Mouse (Mus musculus) T-helper 2 cell (primary cell): ENCODE measurements at regions not wholly inside any gene's neighbourhood (a gene's known extent, or its start where the extent isn't known, plus 50 kb on each side); places are given as distances from the start of the nearest gene placed in this dataset.

ENCODE experiments used
- in situ Hi-C: fragments of 300-600 bp; cut with MboI, MseI; formaldehyde crosslinking; loops from one replicate; pipeline ENCODE4 v1.15.1; 2025; ENCODE audit warnings: high pct_unique_total_duplicates

DNA sequence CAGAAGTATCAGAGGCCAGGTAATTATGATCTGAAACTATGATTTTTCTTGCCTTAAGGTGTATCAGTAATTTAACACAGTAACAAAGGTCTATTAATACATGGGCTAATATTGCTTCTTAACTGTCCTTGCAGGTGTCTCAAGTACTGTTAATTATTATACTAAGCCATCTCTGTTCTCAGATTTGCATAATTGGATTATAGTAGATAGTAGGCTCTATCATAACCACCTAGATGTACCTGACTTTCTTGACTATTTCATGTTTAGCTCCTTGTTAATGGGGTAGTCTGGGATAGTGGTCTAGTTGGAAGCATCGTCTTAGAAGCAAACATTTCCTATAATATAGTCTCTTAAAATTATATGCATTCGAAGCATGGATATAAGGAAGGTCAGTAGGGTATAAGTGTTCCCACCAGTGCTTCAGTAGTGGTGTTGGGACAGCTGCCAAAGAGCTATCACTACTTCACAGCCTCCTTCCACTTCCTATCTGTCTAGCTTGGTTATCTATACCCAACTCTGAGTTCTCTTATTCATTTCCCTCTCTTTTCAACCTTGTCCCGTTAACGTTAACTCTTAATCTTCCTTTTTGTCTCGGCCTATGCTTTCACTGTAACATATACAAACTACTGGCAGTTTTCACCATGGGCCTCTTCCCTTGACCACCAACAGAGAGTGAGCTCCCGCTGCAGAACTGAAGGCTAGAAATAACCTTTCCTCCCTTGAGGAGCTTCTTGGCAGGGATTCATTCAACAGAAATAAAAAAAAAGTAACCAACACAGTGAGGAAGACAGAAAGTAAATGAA, 630.9 kb upstream of the Lcorl start:
- in situ Hi-C loops, result no loop called here

DNA sequence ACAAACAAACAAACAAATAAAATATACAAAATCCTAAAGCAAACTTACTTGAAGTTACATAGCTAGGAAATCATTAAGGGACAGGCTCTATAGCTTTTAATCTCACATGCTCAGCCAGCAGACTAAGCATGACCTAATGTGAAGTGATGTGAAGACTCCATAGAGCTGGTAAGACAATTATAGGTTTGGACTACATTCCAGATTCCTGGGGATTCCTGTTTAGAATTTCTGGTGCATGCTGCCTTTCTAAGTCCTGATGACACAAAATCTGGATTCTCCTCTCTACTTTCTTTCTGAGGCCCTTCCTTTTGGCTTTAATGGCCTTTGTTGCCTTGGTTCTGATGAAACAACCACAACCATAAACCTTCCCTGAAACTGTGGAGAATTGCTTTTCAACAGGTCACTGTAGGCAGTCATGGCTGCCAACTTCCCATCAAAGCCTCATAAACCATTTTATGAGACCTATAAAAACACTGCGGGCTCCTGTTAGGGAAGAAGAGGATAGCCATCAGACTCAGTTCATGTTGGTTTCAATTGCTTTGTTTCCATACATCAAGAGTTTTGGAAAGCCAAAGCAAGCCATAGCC, 629.4 kb upstream of the Lcorl start:
- in situ Hi-C loops, result no loop called here

DNA sequence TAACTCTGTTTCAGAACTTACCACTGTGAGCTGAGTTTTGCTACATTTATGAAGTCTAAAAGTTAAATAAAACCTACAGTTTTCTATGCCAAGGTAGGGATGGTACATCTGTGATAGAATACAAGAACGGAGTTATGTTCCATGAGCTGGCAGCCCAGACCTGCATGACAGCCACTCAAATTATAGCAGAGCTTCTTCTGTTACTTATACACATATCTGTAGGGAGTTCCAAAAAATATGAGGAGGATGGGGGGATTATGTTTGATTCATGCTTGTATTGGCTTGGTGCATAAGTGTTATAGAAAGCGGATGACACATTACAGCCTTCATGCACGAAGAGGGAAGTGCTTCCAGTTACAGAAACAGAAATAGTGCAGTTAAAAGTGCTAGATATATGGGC, 598.9 kb upstream of the Lcorl start:
- in situ Hi-C loops, result no loop called here

DNA sequence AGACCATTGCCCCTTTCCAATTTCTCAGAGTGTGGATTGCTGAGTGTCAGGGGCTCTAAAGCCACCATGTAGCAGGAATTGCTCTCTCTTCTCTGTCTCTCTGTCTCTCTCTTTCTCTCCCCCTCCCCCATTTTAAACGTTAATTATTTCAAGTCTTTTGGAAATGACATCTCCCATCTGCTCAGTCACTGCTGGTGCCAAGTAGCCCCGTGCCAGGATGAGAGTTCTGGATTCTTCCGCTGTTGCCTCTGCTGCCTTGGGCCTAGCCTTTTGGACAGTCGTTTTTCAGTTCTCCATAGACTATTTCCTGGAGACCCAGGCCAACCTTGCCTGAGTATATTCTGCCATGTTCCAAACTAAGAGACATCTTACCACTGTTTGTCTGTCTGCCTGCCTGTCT, 590.9 kb upstream of the Lcorl start:
- in situ Hi-C loops, result no loop called here

DNA sequence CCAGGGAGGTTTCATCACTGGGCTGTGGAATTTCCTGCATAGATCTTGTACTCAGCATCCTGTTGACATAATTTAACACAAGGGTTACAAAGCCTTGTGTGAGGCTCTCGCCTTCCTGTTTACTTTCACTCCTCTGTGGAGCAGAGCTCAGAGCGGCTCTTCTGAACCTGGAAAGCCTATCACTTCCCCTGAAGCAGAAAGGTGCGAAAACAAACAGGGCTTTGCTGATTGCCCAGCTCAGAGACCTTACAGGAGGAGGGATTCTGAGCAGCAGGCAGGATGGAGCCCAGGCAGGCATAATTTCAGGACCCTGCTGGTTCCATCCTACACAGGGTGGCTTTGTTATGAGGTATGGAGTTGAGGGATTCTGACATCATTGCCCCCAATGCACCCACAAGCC, 588.4 kb upstream of the Lcorl start:
- in situ Hi-C loops, result no loop called here

DNA sequence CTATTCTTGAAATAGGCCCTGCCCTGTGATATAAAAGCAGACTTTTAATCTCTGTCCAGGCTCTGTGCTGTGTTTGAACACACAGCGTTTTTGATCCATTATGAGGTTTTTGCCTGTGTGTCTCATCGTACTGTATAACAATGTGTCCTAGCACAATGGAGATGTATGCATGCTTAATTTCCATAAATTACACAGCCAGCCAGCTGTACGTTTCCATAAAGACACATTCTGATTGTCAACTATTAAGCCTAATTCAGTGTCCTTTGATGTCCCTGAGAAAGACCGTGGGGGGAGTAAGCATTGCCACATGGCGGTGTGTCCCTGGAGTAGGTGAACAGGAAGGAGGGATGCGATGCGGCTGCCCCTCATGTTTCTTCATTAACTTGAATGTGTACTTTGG, 587.7 kb upstream of the Lcorl start:
- in situ Hi-C loops, result no loop called here

DNA sequence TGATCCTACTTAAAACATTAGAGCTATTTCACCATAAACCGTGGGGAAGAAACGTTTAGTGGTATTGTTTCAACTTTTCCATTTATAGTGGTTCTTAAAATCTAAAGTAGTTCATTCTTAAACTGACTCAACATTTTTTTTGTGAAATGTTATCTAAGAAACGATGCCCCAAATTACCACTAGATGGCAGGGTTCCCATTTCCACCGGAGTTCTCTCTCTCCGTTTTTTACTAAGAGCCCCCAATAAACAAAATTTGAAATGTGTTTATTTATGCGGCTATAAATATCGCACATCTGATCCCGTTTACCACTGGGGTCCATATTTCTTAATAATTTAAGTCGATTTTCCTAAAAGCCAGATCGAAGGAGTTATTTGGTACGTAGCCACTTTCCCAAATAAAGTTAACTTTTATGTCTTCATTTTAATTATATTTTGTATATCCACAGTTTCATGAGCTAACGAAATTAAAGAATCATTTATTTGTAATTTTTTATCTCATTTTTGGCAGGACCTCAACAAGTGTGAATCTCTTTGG, 586.5 kb upstream of the Lcorl start:
- in situ Hi-C loops, result no loop called here

DNA sequence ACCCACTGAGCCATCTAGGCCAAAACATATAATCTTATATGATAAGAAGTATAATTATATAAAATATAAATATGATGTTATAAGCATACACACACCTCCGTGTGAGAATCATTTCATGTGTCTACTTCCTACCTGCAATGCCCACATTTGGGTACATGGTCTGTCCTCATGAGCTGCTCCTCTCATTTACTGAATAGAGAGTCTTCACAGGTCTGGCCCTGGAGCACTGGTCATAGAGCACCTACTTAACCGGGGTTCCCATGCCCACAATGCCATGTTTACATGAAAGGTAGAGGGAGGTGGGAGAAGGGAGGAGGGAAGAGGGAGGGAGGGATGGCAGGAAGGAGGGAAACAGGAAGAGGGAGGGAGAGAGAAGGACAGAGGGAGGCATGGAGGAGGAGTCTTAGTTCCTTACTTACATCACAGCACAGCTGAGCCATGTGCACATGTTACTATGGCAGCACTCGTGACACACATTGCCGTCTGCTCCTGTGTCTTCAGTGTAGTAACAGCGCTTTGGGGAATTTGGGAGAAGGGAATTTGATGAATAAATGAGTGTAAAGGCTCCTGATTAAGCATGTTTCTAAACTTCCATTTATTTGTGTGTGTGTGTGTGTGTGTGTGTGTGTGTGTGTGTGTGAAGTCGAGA, 585.3 kb upstream of the Lcorl start:
- in situ Hi-C loops, result no loop called here

DNA sequence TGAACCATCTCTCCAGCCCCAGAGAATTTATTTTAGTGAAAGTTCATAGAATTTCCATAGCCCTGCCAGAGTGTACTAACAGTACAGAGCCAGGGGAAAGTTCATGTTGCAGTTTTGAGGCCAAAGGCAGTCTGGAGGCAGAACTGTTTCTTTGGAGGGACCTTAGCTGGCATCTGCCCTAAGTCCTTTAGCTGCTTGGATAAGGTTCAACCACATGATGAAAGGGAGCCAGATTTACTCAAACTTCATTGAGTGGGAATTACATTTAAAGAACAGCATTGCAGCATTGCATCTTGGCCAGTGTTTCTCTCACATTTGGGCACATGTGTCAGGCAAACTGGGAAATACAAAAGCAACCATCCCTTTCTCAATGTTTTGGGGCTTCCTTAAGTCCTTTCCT, 584.3 kb upstream of the Lcorl start:
- in situ Hi-C loops, result no loop called here

DNA sequence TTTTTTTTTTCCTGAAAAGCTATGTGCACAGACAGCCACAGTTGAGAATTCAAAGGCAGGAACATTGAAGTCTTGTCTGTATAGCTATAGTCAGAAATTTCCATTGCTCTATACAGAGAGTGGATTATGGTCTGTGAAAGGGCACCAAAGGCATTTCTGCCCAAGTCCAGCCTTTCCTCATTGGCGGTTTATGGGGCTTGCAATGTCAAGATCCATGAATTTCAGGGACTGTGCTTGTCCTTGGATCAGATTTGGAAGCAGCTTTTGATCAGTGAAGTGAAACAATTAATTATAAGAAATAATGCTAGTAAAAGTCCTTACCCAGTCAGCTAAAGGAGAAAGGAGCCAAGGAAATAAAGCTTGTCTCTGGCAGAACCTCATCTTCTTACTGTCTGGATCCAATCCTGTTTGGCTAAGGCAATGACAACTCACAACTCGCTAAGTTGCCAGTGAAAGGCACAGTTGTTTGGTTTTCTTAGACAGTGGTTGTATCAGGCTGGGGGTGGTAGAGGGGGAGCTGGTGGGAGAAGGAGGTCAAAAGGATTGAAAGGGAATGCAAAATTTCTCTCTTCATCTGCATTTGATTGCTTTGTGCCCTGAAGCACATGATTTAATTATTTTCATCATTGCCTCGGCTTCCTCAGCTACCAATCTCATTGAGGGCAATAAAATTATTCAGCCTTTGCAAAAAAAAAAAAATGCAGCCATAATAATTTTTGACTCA, 574.4 kb upstream of the Lcorl start:
- in situ Hi-C loops, result no loop called here

DNA sequence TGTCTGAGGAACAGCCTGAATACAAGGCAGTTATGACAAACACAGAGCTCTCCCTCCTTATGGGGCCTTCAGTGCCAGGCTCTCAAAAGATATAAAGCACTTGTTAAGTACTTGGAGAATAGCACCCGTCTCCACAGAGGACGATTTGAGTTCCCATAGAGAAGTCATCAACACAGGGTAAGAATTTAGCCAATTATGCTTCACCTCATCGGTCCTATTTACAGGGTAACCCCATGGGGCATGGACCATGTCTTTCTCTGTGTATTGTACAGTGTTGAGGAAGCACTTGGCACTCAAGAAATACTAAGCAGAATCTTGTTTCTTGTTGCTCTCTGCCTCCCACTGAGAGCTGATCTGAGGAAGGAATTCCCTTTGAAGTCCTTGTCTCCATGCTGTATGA, 565.3 kb upstream of the Lcorl start:
- in situ Hi-C loops, result no loop called here

DNA sequence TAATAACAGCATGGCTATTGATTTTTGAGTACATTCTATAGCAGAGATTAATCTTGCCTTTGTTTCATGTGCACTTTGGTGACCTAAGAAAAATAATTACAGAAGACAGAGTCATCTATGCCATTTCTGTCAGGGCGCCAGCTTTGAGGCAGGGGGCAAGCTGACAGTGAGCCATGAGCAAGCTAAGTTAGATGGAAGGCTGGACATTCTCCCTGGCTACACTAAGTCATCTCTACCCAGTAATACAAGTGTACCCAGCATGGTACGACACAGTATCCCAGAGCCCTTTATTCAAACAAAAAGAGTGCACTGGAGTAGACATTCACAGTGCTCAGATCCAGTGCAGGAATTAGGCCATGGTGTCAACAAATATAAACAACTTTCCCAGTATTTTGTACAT, 549.6 kb upstream of the Lcorl start:
- in situ Hi-C loops, result no loop called here

DNA sequence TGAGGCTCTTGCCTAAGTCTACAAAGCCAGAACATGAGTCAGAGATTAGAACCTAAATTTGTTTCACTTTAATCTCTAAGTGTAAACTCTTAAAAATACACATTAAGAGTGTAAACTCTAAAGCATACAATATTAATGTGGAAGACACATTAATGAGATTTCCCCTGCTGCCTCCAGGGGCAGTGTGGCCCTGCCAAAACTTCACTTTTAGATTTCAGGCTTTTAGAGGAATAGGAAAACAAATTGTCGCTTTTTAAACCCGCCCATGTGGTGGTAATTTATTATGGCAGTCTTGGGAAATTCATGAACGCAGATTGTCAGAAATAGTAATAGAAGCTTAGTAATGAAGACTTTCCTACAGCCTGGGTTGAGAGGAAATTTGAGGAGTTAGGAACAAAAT, 549.0 kb upstream of the Lcorl start:
- in situ Hi-C loops, result no loop called here

DNA sequence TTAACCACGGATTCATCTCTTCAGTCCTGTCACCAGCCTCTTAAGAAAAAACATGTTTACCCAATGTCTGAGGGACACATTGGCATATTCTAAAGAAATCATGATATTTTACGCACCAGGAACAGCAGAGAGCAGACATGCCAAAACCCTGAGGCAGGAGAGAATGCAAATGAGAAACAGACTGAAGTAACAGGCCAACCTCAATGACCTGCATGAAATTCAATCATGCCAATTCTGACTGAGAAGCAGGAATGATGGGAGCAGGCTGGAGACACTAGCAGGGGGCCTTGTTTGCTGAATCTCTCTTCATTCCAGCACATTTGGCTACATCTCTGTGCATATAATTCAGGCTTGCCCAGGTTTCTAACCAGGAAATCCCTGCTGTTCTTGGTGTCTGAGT, 529.2 kb upstream of the Lcorl start:
- in situ Hi-C loops, result no loop called here

DNA sequence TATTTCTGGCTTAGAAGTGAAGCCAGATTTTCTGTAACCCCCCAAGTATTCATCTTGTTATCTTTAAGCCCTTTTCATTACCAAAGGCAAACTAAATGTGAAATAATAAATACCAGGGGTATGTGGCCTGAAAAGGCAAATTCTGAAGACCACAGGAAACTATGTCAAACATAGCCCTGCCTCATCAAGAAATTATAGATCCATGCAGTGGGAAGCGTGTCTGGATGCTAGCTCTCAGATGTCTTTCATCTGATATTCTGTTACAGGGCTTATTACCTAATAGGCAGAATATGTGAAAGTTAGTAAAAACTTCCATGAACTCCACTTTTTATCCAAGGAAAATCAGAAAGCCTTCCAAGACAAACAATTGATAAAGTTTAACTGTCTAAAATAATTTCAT, 509.9 kb upstream of the Lcorl start:
- in situ Hi-C loops, result no loop called here

DNA sequence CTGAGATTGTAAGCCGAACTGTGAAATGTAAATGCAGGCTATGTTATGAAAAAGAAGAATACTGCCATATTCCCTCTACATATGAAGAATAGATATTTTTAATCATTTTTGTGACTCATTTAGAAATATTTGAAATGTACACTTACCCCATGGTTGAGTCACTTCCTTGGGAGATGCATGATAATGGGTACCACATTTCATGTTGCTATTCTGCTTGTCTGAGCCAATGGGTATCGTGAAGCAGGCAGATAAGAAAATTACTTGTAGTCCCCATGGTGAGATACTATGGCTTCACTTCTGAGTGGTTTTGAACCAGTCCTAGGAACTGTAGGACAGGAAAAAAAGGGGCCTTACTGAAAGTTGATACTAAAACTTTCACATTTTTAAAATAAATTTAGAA, 506.2 kb upstream of the Lcorl start:
- in situ Hi-C loops, result no loop called here

DNA sequence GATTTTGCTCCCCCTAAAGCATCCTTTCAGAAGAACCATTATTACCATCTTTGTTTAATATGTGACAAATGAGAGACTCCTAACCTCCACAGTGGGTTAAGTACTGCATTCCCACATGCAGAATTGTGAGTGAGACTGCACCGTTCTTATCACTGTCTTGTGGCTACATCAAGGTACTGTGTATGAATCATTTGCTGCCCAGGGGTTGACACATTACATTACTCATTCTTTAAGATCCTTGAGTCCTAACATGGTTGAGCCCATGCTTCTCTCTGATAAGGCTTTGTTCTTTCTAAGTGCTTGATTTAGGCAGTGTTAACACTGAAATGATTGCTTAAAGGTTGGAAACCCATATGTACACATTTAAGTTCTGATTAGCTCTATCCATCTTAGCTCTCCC, 504.2 kb upstream of the Lcorl start:
- in situ Hi-C loops, result no loop called here

DNA sequence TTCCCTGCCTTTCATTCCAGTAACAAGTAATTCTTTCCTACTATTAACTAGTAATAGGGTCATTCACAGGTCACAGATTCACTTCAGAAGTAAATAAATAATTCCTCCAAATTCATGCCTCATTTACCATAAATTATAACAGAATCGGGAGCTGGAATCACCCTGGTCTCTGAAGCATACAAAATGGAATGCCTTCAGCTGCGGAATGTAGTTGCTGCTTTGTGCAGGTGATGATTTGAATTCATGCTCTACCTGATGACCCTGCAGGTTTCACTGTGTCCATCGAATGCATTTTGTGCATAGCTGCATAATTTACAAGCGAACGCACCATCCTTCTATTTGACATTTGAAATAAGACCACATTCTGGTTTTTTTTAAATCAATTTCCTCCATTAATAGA, 491.0 kb upstream of the Lcorl start:
- in situ Hi-C loops, result loop anchor here (5.0 to 25.0 kb wide), 3 partner anchors 594 to 866 kb away; no protein-coding TSS in a partner anchor

DNA sequence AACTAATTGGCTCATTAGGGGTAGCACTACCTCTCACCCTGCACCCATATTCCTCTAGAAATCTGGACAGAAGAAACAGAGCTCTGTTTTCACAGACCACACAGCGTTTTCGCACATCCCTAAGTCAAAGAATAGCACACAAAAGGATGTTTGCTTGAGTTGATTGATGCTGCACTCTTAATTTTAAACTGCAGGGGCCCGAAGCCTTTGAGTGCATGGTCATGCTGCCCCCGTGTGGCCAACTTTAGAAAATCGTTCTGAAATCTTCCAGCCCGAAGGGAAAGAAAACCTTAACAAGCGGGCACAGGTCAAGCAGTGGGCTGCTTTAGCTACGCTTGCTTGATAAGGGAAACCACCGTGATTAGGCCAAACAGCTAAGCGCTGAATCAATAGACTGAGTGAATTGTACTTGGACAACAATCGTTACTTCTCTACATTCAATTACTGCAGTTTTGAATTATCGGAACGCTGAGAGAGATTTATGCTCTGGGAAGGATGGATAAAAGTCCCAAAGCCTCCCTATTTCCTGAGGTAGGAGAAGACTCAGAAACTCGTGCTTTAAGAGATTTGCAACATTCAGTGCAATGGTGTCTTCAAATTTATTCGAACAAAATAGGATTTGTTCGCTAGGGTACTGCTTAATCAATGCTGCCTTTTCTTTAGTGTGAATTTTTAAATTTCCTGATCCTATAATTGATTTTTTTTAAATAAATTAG, 490.1 kb upstream of the Lcorl start:
- in situ Hi-C loops, result loop anchor here (5.0 to 25.0 kb wide), 3 partner anchors 593 to 865 kb away; no protein-coding TSS in a partner anchor

DNA sequence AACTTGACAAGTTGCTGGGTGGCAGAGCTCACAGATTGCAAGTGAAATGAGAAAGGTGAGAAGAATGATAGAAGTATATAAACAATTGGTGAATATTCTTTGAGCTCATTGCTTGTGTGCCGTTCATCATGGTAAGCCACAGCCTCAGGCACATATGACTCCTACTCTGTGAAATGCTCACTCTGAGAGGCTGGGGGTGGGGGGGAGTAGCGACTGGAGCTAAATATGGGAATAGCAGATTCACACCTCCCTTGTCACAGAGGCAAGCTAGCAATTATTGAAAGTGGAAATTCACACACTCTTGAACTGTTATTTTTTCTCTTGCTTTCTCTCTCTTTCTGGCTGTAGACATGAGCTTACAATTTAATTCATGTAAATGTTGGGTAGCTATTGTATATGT, 481.0 kb upstream of the Lcorl start:
- in situ Hi-C loops, result loop anchor here (25.0 kb wide), 1 partner anchor 726 kb away; no protein-coding TSS in a partner anchor

DNA sequence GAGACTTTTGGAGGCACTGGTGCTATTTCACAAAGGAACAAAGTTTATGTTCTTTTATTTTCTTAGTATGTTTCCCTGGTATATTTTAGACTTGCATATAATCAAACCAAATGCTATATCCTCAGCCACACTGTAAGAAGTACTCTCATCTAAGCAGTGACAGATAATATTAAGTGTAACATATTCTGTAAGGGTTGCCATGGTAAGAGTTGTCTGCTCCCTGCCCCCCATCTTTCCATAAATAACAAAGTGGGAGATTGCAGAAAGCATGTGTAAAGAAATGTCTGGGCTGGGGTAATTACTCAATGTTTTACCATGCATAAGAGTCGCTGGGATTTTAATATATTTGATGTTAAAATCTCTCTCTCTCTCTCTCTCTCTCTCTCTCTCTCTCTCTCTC, 473.5 kb upstream of the Lcorl start:
- in situ Hi-C loops, result loop anchor here (25.0 kb wide), 1 partner anchor 719 kb away; no protein-coding TSS in a partner anchor
